Mouse (Mus musculus): ENCODE results near the gene Hebp1. TPM values are rescaled to one million over a fixed set of nuclear protein-coding genes. Genes with fewer than 3 reads are reported as not detected.

Gene Hebp1
- polyA plus RNA-seq, 1 experiment from 2014 or later = 62.8 TPM

DNA sequence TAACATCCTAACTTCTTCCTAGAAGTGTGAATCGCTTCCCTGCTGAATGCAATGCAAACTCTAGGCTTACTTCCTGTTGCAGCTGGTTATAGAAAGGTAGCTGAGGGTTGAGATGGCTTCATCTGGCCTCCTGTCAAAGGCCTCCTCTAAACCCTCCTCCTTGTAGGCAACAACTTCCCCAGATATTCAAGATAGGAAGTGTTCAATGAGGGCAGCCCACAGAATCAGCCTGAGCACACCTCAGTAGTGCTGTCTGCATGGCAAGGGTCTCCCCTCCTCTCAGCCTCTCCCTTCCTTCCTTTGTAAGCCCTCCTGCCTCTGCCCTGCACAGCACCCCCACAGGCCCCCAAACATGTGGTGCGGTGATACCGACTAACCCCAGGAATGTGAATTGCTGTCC lies 37.9 kb upstream of the Hebp1 start:
- H3K9ac ChIP-seq (ENCODE audit: low read depth, low read length) = no peak overlapping the region
- H3K4me2 ChIP-seq (replicated peaks; ENCODE audit: low read depth) = no peak overlapping the region
- peaks cover 45% of the 10 kb centered on the region for H3K36me3 ChIP-seq (ENCODE audit: control insufficient read depth, insufficient read depth)
- ATAC-seq = no peak
- no peak for TF ChIP-seq CTCF (IDR thresholded peaks at IDR 0.05; ENCODE audit: low read depth)
- H3K27me3 ChIP-seq (replicated peaks; ENCODE audit: control insufficient read depth, insufficient read depth, low read length) = no peaks in the 10 kb centered on the region
- no peak overlapping the region for H3K4me3 ChIP-seq (ENCODE audit: low read depth, low read length)
- 90% methylated on average over 3 of the region's 3 CpGs for WGBS
- no peaks in the 10 kb centered on the region for H3K9me3 ChIP-seq (ENCODE audit: control insufficient read depth)
- H3K27ac ChIP-seq (ENCODE audit: low read depth, low read length) = no peak overlapping the region
- no peaks in the 10 kb centered on the region for H3K4me1 ChIP-seq (replicated peaks; ENCODE audit: control insufficient read depth, insufficient read depth, low read length)

- no peak for TF ChIP-seq CTCF (IDR thresholded peaks at IDR 0.05; ENCODE audit: low read depth)
- peaks cover 59% of the 10 kb centered on the region for H3K36me3 ChIP-seq (ENCODE audit: control insufficient read depth, insufficient read depth)
Measured at GRCm38 (mm10) chr6:135232443-135233182, 34.8 kb upstream of the Hebp1 start.

GRCm38 (mm10) chr6:135230586-135230985 lies 32.8 kb upstream of the Hebp1 start:
- ATAC-seq = no peak
- H3K4me3 ChIP-seq (ENCODE audit: low read depth, low read length) = no peak overlapping the region
- H3K27me3 ChIP-seq (replicated peaks; ENCODE audit: control insufficient read depth, insufficient read depth, low read length) = no peaks in the 10 kb centered on the region
- H3K4me2 ChIP-seq (replicated peaks; ENCODE audit: low read depth) = no peak overlapping the region
- TF ChIP-seq CTCF (IDR thresholded peaks at IDR 0.05; ENCODE audit: low read depth) = no peak
- no peak overlapping the region for H3K9ac ChIP-seq (ENCODE audit: low read depth, low read length)
- 85% methylated on average over 6 of the region's 6 CpGs for whole genome bisulfite sequencing
- H3K9me3 ChIP-seq (ENCODE audit: control insufficient read depth) = no peaks in the 10 kb centered on the region
- no peak overlapping the region for H3K27ac ChIP-seq (ENCODE audit: low read depth, low read length)
- H3K36me3 ChIP-seq (ENCODE audit: control insufficient read depth, insufficient read depth) = peaks cover 67% of the 10 kb centered on the region
- H3K4me1 ChIP-seq (replicated peaks; ENCODE audit: control insufficient read depth, insufficient read depth, low read length) = no peaks in the 10 kb centered on the region

More at GRCm38 (mm10) chr6:135232443-135233182, 34.8 kb upstream of the Hebp1 start:
- WGBS = 83% methylated on average over 12 of the region's 12 CpGs
- H3K9ac ChIP-seq (ENCODE audit: low read depth, low read length) = no peak overlapping the region
- H3K4me2 ChIP-seq (replicated peaks; ENCODE audit: low read depth) = no peak overlapping the region
- H3K4me1 ChIP-seq (replicated peaks; ENCODE audit: control insufficient read depth, insufficient read depth, low read length) = no peaks in the 10 kb centered on the region
- H3K27ac ChIP-seq (ENCODE audit: low read depth, low read length) = no peak overlapping the region
- ATAC-seq = no peak
- no peak overlapping the region for H3K4me3 ChIP-seq (ENCODE audit: low read depth, low read length)
- H3K9me3 ChIP-seq (ENCODE audit: control insufficient read depth) = no peaks in the 10 kb centered on the region
- no peaks in the 10 kb centered on the region for H3K27me3 ChIP-seq (replicated peaks; ENCODE audit: control insufficient read depth, insufficient read depth, low read length)

DNA sequence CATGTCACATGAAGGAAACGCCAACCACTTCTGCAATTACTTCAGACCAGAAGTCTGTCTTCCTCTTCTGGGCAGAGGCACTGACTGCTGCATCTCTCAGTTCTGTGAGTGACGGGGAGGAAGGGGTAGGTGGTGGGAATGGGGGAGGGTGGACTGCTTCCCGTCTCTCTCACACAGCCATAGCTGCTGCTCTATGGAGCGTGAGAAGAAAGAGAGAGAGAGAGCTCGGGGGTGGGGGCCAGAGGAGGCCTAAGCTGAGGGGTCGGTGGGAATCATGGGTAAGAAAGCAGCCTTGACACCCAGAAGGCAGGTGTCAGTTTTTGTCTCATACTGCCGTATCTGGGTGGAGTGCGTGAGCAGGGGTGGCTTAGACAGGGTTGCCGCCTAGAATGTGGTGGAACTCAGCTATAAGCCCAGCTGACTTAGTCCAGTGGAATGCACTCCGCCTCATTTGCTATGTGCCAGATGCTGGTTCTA lies 30.7 kb upstream of the Hebp1 start:
- TF ChIP-seq CTCF (IDR thresholded peaks at IDR 0.05; ENCODE audit: low read depth) = no peak
- Histone ChIP-seq H3K4me1 (replicated peaks; ENCODE audit: control insufficient read depth, insufficient read depth, low read length) (no peaks in the 10 kb centered on the region), H3K27me3 (replicated peaks; ENCODE audit: control insufficient read depth, insufficient read depth, low read length) (no peaks in the 10 kb centered on the region), H3K9ac (ENCODE audit: low read depth, low read length) (no peak overlapping the region), H3K27ac (ENCODE audit: low read depth, low read length) (no peak overlapping the region; the same call in 1 of the 2 replicates), H3K4me2 (replicated peaks; ENCODE audit: low read depth) (no peak overlapping the region), H3K4me3 (ENCODE audit: low read depth, low read length) (no peak overlapping the region), H3K36me3 (ENCODE audit: control insufficient read depth, insufficient read depth) (peaks cover 60% of the 10 kb centered on the region), H3K9me3 (ENCODE audit: control insufficient read depth) (no peaks in the 10 kb centered on the region)
- ATAC-seq = no peak
- WGBS = 75% methylated on average over 10 of the region's 10 CpGs

DNA sequence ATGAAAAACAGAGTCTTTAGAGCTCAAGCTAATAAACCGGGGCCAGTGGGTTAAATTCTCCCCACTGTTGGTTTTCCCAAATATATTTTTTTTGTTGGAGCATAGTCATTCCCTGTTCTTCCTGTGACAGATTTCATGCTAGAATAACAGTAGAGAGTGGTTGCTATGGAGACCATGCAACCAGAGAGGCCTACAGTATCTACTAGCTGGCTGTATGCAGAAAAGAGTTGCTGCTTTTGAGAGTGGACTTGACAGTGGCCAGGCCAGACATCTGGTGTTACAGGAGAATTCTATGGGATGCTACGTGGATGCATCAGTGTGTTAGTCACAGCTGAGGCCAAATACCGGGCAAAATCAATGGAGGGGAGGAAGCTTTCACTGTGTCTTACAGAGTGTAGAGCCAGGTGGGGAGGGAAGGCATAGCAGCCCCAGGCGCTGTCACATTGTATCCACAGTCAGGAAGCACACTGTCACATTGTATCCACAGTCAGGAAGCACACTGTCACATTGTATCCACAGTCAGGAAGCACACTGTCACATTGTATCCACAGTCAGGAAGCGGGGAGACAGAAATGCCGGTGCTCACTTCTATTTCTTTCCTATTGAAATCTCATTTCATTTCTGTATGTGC lies 26.1 kb upstream of the Hebp1 start:
- WGBS = 77% methylated on average over 6 of the region's 6 CpGs
- no peak overlapping the region for H3K27ac ChIP-seq (ENCODE audit: low read depth, low read length)
- no peak overlapping the region for H3K9ac ChIP-seq (ENCODE audit: low read depth, low read length)
- peaks cover 54% of the 10 kb centered on the region for H3K36me3 ChIP-seq (ENCODE audit: control insufficient read depth, insufficient read depth)
- H3K4me2 ChIP-seq (replicated peaks; ENCODE audit: low read depth) = no peak overlapping the region
- no peak overlapping the region for H3K4me3 ChIP-seq (ENCODE audit: low read depth, low read length)
- no peaks in the 10 kb centered on the region for H3K4me1 ChIP-seq (replicated peaks; ENCODE audit: control insufficient read depth, insufficient read depth, low read length)
- no peak for ATAC-seq
- no peak for TF ChIP-seq CTCF (IDR thresholded peaks at IDR 0.05; ENCODE audit: low read depth)
- H3K27me3 ChIP-seq (replicated peaks; ENCODE audit: control insufficient read depth, insufficient read depth, low read length) = no peaks in the 10 kb centered on the region
- no peaks in the 10 kb centered on the region for H3K9me3 ChIP-seq (ENCODE audit: control insufficient read depth)

DNA sequence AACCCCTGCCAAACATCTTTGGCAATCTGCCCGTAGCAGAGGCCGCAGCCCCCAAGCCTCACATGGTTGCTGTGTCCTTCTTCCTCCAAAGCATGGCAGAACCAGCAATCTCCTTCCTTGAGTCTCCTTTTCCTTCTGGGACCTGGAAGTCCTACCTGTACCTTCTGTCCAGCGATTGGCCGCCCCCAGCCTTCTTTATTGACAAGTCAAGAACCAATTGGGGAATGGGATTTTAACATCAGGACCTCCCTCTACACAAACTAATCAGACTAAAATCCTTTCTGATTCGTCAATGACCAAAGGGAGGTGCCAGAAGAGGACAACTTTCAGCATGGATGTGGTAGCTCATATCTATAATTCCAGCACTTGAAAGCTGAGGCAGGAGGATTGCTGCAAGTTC lies 22.1 kb upstream of the Hebp1 start:
- Histone ChIP-seq H3K27ac (ENCODE audit: low read depth, low read length) (no peak overlapping the region), H3K36me3 (ENCODE audit: control insufficient read depth, insufficient read depth) (peaks cover 50% of the 10 kb centered on the region), H3K9ac (ENCODE audit: low read depth, low read length) (no peak overlapping the region), H3K4me3 (ENCODE audit: low read depth, low read length) (no peak overlapping the region), H3K4me1 (replicated peaks; ENCODE audit: control insufficient read depth, insufficient read depth, low read length) (no peaks in the 10 kb centered on the region), H3K9me3 (ENCODE audit: control insufficient read depth) (no peaks in the 10 kb centered on the region), H3K4me2 (replicated peaks; ENCODE audit: low read depth) (no peak overlapping the region), H3K27me3 (replicated peaks; ENCODE audit: control insufficient read depth, insufficient read depth, low read length) (no peaks in the 10 kb centered on the region)
- ATAC-seq = no peak
- 87% methylated on average over 5 of the region's 5 CpGs for WGBS
- no peak for TF ChIP-seq CTCF (IDR thresholded peaks at IDR 0.05; ENCODE audit: low read depth)

All from intestine, postnatal 0 days (tissue).